Mouse (Mus musculus) spleen, postnatal 14 days (tissue): ENCODE results near the gene Tespa1.
"Not testable (repeated sequence)": the region's sequence is repeated elsewhere in the genome, so short reads cannot be mapped to it uniquely, and the experiment has no call there.

Source experiments
- DNase-seq, 2 experiments: peaks; one replicate each; pipeline ENCODE4 v3.0.0; 2021 to 2022; ENCODE audit warnings: low spot score in 2 of 2

The Tespa1 gene

DNA sequence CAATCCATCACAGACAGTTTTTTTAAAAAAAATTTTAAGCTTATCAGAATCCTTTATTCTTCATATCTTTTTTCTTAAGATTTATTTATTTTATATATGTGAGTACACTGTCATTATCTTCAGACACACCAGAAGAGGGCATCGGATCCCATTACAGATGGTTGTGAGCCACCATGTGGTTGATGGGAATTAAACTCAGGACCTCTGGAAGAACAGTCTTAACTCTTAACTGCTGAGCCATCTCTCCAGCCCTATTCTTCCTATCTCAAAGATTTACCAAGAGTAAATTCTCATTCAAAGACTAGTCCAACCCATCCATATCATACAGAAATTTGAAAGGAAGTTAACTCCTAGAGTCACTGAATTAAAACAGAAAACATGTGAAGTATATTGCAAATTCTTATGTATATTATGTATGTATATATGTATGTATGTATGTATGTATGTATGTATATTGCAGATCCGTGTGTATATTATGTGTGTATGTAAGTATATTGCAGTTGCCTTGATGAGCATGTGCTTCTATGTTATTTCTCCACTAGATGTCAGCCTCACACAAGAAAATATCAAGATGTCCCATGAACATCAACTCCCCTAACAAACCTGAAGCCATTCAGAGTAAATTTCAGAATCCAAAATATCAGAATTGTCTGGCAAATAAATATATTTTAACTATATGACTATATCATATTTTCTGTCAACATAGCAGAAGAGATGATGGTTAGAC is 40.9 kb downstream of the Tespa1 start:
- DNase-seq, result no peak

DNA sequence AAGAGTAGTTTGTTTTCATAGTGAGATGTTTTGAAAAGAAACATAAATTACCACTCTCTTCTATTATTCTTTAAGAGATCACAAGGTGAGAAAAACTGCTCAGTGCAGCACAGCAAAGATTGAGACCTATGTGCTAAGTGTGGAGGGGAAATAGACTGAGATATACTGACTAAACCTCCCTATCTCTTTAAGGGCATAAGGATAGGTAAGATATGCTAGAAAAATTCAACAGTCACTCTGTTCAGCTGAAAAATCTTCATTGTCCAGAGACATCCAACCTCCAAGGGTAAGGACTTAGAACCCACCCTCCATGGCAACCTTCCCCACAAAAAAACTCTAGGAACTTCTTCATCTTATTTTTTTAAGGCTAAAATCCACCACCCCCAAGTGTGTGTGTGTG is 42.1 kb downstream of the Tespa1 start:
- DNase-seq, result no peak

- DNase-seq, result no peak
Observed at GRCm38 (mm10) chr10:130368384-130368783, 45.7 kb downstream of the Tespa1 start.

- no peak for DNase-seq
Observed at GRCm38 (mm10) chr10:130370005-130370682, 47.5 kb downstream of the Tespa1 start.

- DNase-seq, result no peak
Observed at GRCm38 (mm10) chr10:130371644-130372043, 49.0 kb downstream of the Tespa1 start.

GRCm38 (mm10) chr10:130372491-130373173 is 50.0 kb downstream of the Tespa1 start:
- DNase-seq, result no peak

DNA sequence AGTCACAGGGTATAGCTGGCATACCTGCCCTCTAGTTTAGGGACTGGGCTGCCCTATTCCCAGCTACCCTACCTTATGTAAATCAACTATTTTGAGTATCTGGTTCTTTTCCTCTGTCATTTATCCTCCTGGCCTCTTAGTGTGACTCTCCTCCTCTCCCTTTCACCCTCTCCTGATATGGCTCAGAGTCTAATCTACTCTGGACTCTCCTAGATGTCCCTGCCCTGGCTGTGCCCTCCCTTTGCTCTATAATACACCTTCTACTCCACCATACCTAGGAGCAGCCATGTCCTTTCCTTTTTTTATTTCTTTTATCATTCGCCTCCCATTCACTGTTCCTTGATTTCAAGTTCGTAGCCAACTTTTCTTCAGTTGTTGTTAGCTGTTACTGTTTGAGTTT is 52.5 kb downstream of the Tespa1 start:
- no peak for DNase-seq

- no peak for DNase-seq
Observed at GRCm38 (mm10) chr10:130394232-130394631, 71.6 kb downstream of the Tespa1 start, which contains the start of gene Vmn2r84. TSS of gene Vmn2r84 (minus strand) at chr10:130394332.

DNA sequence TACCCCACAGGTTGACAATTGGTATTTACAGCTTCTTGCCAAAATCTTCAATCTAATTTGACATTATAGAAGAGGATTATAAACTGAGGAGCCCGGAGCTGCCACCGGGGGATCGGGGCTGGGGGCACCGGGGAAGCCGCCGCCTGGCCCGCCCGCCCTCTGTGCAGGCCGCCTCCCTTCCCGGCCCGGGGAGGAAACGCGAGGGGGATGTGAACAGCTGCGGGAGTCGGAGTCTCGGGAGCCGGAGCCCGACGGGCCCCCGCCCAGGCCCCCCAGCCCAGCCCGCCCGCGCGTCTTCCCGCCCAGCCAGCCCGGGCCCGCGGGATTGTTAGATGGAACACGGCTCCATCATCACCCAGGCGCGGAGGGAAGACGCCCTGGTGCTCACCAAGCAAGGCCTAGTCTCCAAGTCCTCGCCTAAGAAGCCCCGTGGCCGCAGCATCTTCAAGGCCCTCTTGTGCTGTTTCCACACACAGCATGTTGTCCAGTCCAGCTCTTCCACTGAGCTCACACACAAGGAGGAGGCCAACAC is 89.6 kb downstream of the Tespa1 start:
- not testable (repeated sequence) for DNase-seq
